Mouse (Mus musculus): ENCODE measurements at regions not wholly inside any gene's neighbourhood (a gene's known extent, or its start where the extent isn't known, plus 50 kb on each side); places are given as distances from the start of the nearest gene placed in this dataset.

GRCm38 (mm10) chr2:106083801-106084800 is 80.8 kb upstream of the Dnajc24 start:
- no peak for DNase-seq (ENCODE audit: low read depth, low spot score)

DNA sequence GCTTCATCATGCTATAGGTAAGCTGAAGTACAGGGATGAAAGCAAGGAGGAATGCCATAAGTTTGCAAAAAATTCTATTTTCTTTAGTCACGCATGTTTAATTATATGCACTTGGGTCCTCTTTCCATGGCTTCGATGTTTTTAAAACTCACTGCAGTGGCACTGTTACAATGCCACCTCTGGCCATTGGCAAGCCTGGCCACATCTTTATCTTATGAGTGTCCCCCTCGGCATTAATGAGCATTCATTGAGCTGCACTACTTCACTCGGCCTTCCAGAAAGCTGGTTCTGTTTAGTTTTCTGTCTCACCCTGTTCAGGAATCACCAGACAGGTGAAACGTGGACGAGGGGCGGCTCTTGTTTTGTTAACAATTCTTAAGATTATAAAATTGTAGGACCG is 79.7 kb upstream of the Dnajc24 start:
- DNase-seq (ENCODE audit: low read depth, low spot score): no peak

GRCm38 (mm10) chr2:106081951-106082350 is 78.6 kb upstream of the Dnajc24 start:
- peak; percentile 16 for DNase-seq (ENCODE audit: low read depth, low spot score)

DNA sequence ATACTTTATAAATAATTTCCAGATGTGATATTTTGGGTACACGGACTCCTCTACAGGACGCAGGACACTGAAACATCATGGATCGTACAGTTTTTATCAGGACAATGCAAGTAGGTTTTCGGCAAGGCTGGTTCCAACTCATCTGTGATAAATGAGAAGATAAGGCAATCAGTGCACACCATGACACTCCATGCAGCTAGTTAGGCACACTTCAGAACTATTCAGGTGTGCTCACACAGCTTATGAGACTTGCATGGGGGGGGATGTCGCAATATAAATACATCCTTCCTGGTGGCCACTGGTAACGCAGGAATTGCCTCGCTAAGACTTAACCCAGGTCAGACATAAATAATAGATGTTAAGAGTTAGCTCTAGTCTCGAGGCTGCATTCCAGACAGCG is 77.3 kb upstream of the Dnajc24 start:
- DNase-seq (ENCODE audit: low read depth, low spot score): no peak

DNA sequence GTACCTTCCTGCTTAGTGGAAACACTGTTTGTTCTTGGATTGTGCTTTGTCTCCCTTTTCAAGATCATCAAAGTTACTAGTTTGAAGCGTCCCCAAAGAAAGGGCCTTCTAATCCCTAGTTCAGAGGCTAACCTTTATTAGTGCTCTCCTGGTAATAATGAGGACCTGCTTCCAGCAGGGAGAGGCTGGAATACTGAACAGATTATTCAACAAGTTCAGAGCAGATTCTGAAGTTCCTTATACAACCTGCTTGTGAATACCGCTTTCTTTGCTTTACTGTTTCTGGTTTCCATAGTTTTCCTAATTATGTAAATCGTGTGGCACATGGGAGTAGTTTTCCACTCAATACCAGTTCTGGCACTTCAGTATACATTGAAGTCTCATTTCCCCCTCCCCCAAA is 75.2 kb upstream of the Dnajc24 start:
- no peak for DNase-seq (ENCODE audit: low read depth, low spot score)

GRCm38 (mm10) chr2:106074441-106074840 is 71.1 kb upstream of the Dnajc24 start:
- DNase-seq (ENCODE audit: low read depth, low spot score): no peak

DNA sequence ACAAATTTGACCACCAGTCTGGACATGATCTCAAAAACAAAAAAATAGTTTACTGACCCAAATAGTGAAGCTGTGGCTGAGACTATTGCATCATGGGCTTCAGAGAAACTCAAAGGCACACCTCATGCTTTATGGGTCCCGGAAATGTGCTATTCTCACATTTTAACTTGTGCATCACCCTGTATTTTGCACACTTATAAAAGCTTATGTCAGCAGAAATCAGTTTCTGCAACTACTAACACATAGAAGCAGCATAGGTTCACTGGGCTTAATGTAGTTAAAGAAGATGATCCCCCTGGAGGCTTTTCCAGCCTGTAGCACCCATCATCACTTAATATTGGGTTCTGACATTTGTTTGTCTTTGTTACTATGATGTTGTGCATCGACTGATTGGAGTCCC is 61.0 kb upstream of the Dnajc24 start:
- DNase-seq (ENCODE audit: low read depth, low spot score): no peak
